Mouse (Mus musculus): ENCODE results near the gene Btn1a1.

DNA sequence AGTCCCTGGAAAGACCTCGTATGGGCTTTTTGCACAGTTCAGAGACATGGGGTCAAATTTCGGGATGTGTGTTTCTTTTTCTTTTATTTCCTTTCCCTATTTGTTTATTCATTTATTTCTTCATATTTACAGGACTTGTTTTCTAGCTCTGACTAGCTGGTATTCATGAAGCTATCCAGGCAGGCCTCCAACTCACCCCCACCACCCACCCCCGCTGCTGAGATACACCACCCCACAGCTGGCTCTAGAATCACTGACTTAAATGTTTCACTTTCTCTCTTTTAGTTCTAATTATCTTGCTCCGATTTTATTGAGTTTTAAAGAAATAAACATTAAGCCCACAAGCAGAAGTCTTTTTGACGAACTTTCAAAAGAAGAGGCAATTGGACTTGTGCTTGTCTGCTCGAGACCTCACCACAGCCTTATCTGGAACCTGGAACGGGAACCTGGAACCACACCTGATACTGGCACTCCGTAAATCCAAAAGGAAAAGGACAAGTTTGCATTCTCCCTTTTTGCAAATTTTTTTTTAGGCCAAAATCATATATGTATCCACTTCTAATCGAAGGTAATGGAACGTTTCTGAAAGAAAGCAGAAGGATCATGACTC is 35.8 kb downstream of the Btn1a1 start:
- TF ChIP-seq CTCF (IDR thresholded peaks at IDR 0.05; ENCODE audit: extremely low read depth, insufficient read depth, insufficient read length, insufficient replicate concordance) (no peak), POLR2A (IDR thresholded peaks at IDR 0.05; ENCODE audit: low read depth, low read length) (no peak)
